ENCODE assay signal across 19 mouse cellular contexts in genomic region chr14:21592152-21592551, GRCm38 (mm10).
A peak's percentile ranks its signal among the peaks of the same experiment; 100 is the strongest.
DNase-seq lines count a peak whose midpoint lies in the region; ATAC-seq and TF ChIP-seq lines count a peak whose summit lies in the region.
"Had no signal": no experiment of that assay in that cellular context is flagged by ENCODE, and none has a peak within 500 bp of the region (broad histone marks: within the 10 kb centered on the region; RNA-seq: fewer than 3 reads in every experiment).

No protein-coding gene starts in this region.

- H3K9me3 ChIP-seq in hindbrain, postnatal 0 days (ENCODE audit: low read length) = no peaks in the 10 kb centered on the region
- no peaks in the 10 kb centered on the region for H3K9me3 ChIP-seq in hindbrain, embryonic 13.5 days
- no peaks in the 10 kb centered on the region for H3K9me3 ChIP-seq in lung, postnatal 0 days (ENCODE audit: low read length)
- no peaks in the 10 kb centered on the region for H3K9me3 ChIP-seq in ES-E14 (ENCODE audit: control insufficient read depth, insufficient read depth, low read depth, low read length)
- H3K9me3 ChIP-seq: limb, embryonic 15.5 days had no signal

- H3K27ac ChIP-seq in hindbrain, postnatal 0 days = no peak overlapping the region
- H3K27ac ChIP-seq in hindbrain, embryonic 13.5 days = no peak overlapping the region
- H3K27ac ChIP-seq in lung, postnatal 0 days (ENCODE audit: low read length) = no peak overlapping the region
- no peak overlapping the region for H3K27ac ChIP-seq in ES-E14 (ENCODE audit: insufficient read depth, low read depth, low read length, poor library complexity, severe bottlenecking)
- peak overlapping the region; percentile 81; the same call in 1 of the 2 replicates for H3K27ac ChIP-seq in embryonic fibroblast, embryonic 13.5 days (ENCODE audit: insufficient read depth, low read length)
- H3K27ac ChIP-seq: forebrain, embryonic 10.5 days; hindbrain, embryonic 14.5 days had no signal

- no peak overlapping the region for H3K9ac ChIP-seq in hindbrain, postnatal 0 days (replicated peaks; ENCODE audit: low read length)
- no peak overlapping the region for H3K9ac ChIP-seq in hindbrain, embryonic 13.5 days
- H3K9ac ChIP-seq in lung, postnatal 0 days (replicated peaks; ENCODE audit: low read depth) = no peak overlapping the region
- H3K9ac ChIP-seq in ES-E14 (ENCODE audit: insufficient read depth, low read depth, low read length, poor library complexity, severe bottlenecking) = no peak overlapping the region
- H3K9ac ChIP-seq: heart, embryonic 12.5 days; hindbrain, embryonic 14.5 days; limb, embryonic 15.5 days had no signal

- no peak for TF ChIP-seq EP300 in lung, postnatal 0 days (IDR thresholded peaks at IDR 0.05)

- no peak for TF ChIP-seq POLR2A in embryonic fibroblast, embryonic 13.5 days (IDR thresholded peaks at IDR 0.05; ENCODE audit: low read depth, low read length)

- no peak for DNase-seq in hindbrain, postnatal 0 days (ENCODE audit: low spot score)
- DNase-seq in lung, postnatal 0 days (ENCODE audit: low spot score) = no peak
- no peak for DNase-seq in lung, adult 18-20 months
- DNase-seq in ES-E14 (ENCODE audit: low read depth, low spot score) = peak; percentile 51
- DNase-seq in spleen, adult 12 weeks (ENCODE audit: low spot score) = no peak
- DNase-seq in adrenal gland, postnatal 14 days = no peak
- DNase-seq: adrenal gland, adult 8-10 months; kidney, postnatal 10 days; layer of hippocampus, postnatal 36 days; right cerebral cortex, postnatal 4 days; thymus, postnatal 36 days had no signal

- H3K27me3 ChIP-seq in hindbrain, postnatal 0 days (ENCODE audit: insufficient read depth, low read length) = no peaks in the 10 kb centered on the region
- no peaks in the 10 kb centered on the region for H3K27me3 ChIP-seq in hindbrain, embryonic 13.5 days
- H3K27me3 ChIP-seq in lung, postnatal 0 days (replicated peaks; ENCODE audit: insufficient read depth, low read length) = no peaks in the 10 kb centered on the region
- H3K27me3 ChIP-seq: heart, embryonic 12.5 days; limb, embryonic 15.5 days; megakaryocyte, embryonic 14.5 days had no signal

- no peaks in the 10 kb centered on the region for H3K36me3 ChIP-seq in hindbrain, postnatal 0 days (ENCODE audit: insufficient read depth, low read length)
- peaks cover 3% of the 10 kb centered on the region; the same call in 1 of the 2 replicates for H3K36me3 ChIP-seq in hindbrain, embryonic 13.5 days
- no peaks in the 10 kb centered on the region for H3K36me3 ChIP-seq in lung, postnatal 0 days (ENCODE audit: insufficient read depth, low read length)
- H3K36me3 ChIP-seq in ES-E14 (ENCODE audit: control insufficient read depth, insufficient read depth, low read length, poor library complexity, severe bottlenecking) = peaks cover 1% of the 10 kb centered on the region; the same call in 1 of the 2 replicates

- no peak overlapping the region for H3K4me3 ChIP-seq in hindbrain, postnatal 0 days (ENCODE audit: low read length)
- no peak overlapping the region for H3K4me3 ChIP-seq in hindbrain, embryonic 13.5 days
- H3K4me3 ChIP-seq in lung, postnatal 0 days (ENCODE audit: low read depth, low read length) = no peak overlapping the region
- no peak overlapping the region for H3K4me3 ChIP-seq in ES-E14 (ENCODE audit: insufficient read depth in 1 of 2, low read depth in 1 of 2, low read length in 2 of 2, poor library complexity in 1 of 2, severe bottlenecking in 1 of 2)
- no peak overlapping the region for H3K4me3 ChIP-seq in embryonic fibroblast, embryonic 13.5 days (ENCODE audit: insufficient read depth, low read length)
- H3K4me3 ChIP-seq: forebrain, embryonic 10.5 days; heart, embryonic 12.5 days; limb, embryonic 15.5 days; megakaryocyte, embryonic 14.5 days; myocyte had no signal

- 100% methylated on average over 1 of the region's 1 CpGs for WGBS in hindbrain, postnatal 0 days
- 100% methylated on average over 1 of the region's 1 CpGs for WGBS in hindbrain, embryonic 13.5 days
- 96% methylated on average over 1 of the region's 1 CpGs for WGBS in lung, postnatal 0 days

- in situ Hi-C loops in ES-E14 (cut with MboI; ENCODE audit: low sequenced_read_pairs in 2 of 2, unreplicated experiment in 2 of 2) = loop anchor here in 1 of 2 experiments (25.0 kb wide), 1 partner anchor 455 kb away; no protein-coding TSS in a partner anchor

- no peaks in the 10 kb centered on the region for H3K4me1 ChIP-seq in hindbrain, postnatal 0 days (ENCODE audit: insufficient read depth, low read length)
- H3K4me1 ChIP-seq in hindbrain, embryonic 13.5 days (replicated peaks) = 0 out of 2 replicates have a peak, but pooled peaks cover 6% of the 10 kb centered on the region
- no peaks in the 10 kb centered on the region; the same call in 1 of the 2 replicates for H3K4me1 ChIP-seq in lung, postnatal 0 days (ENCODE audit: insufficient read depth, low read depth, low read length)
- peaks cover 2 to 7% of the 10 kb centered on the region in 2 experiments; a peak in 2 of 4 replicates for H3K4me1 ChIP-seq in ES-E14 (ENCODE audit: control insufficient read depth in 2 of 2, insufficient read depth in 2 of 2, low read length in 2 of 2, poor library complexity in 1 of 2)
- H3K4me1 ChIP-seq in embryonic fibroblast, embryonic 13.5 days (ENCODE audit: control insufficient read depth, insufficient read depth, low read length) = peaks cover 6% of the 10 kb centered on the region

- no peak for ATAC-seq in hindbrain, postnatal 0 days
- ATAC-seq in hindbrain, embryonic 13.5 days (ENCODE audit: low FRiP score) = no peak
- no peak for ATAC-seq in lung, postnatal 0 days

- TF ChIP-seq CTCF in hindbrain, postnatal 0 days (IDR thresholded peaks at IDR 0.05; ENCODE audit: low read depth) = peak; percentile 33; the same call in 1 of the 2 replicates
- peak; percentile 38 for TF ChIP-seq CTCF in lung, postnatal 0 days (IDR thresholded peaks at IDR 0.05)
- TF ChIP-seq CTCF in embryonic fibroblast, embryonic 13.5 days (IDR thresholded peaks at IDR 0.05; ENCODE audit: borderline replicate concordance, insufficient read depth, low read length) = no peak

- no peak overlapping the region for H3K4me2 ChIP-seq in hindbrain, postnatal 0 days (ENCODE audit: low read depth, low read length)
- H3K4me2 ChIP-seq in hindbrain, embryonic 13.5 days = no peak overlapping the region
- H3K4me2 ChIP-seq in lung, postnatal 0 days (replicated peaks; ENCODE audit: low read depth, low read length) = no peak overlapping the region
- H3K4me2 ChIP-seq: heart, embryonic 12.5 days; hindbrain, embryonic 14.5 days; limb, embryonic 15.5 days had no signal

TF ChIP-seq in ES-E14, 5 proteins besides CTCF, POLR2A, EP300 and RAD21:
- 0 out of 2 replicates have a peak, but pooled peaks have one; percentile 21 for TF ChIP-seq ZC3H11A (IDR thresholded peaks at IDR 0.05; ENCODE audit: borderline replicate concordance, low read depth, low read length)
- TF ChIP-seq MAFK (IDR thresholded peaks at IDR 0.05; ENCODE audit: insufficient read depth, low read depth, low read length) = no peak
